In genomic region chr14:45553854-45554253, GRCm38 (mm10) we compare ENCODE assay signal across 9 mouse cellular contexts. TPM values are rescaled to one million over a fixed set of nuclear protein-coding genes. Genes with fewer than 3 reads are reported as not detected.
DNase-seq lines count a peak whose midpoint lies in the region; ATAC-seq and TF ChIP-seq lines count a peak whose summit lies in the region.
"Had no signal": no experiment of that assay in that cellular context is flagged by ENCODE, and none has a peak within 500 bp of the region (broad histone marks: within the 10 kb centered on the region; RNA-seq: fewer than 3 reads in every experiment).

No protein-coding gene starts in this region.

- H3K27ac ChIP-seq in midbrain, embryonic 16.5 days (ENCODE audit: low read length), result no peak overlapping the region
- H3K27ac ChIP-seq in midbrain, embryonic 11.5 days (ENCODE audit: low read depth, low read length), result no peak overlapping the region
- H3K27ac ChIP-seq: liver, embryonic 13.5 days had no signal

- intact Hi-C loops in left cerebral cortex, postnatal 4 days (cut with DNase I), result no loop called here
- intact Hi-C loops in left cerebral cortex, postnatal 36 days (cut with DNase I), result loop anchor here (10.0 kb wide), 1 partner anchor 221 kb away; no protein-coding TSS in a partner anchor
- intact Hi-C loops in gastrocnemius, postnatal 14 days (cut with DNase I; ENCODE audit: low total_unique reads), result no loop called here
- intact Hi-C loops in heart, postnatal 36 days (cut with DNase I), result loop anchor here (10.0 kb wide), 2 partner anchors 51 to 339 kb away; partner anchors contain the start of gene Gpr137c

- TF ChIP-seq POLR2A in myocyte (IDR thresholded peaks at IDR 0.05; ENCODE audit: insufficient read length, low read depth), result no peak

- peak overlapping the region; percentile 13 for H3K4me2 ChIP-seq in myocyte (ENCODE audit: low read depth)
- H3K4me2 ChIP-seq in midbrain, embryonic 16.5 days (ENCODE audit: low read length), result no peak overlapping the region
- H3K4me2 ChIP-seq in midbrain, embryonic 11.5 days, result no peak overlapping the region
- H3K4me2 ChIP-seq: liver, embryonic 13.5 days had no signal

- no peaks in the 10 kb centered on the region; the same call in 1 of the 2 replicates for H3K9me3 ChIP-seq in midbrain, embryonic 16.5 days (replicated peaks; ENCODE audit: control insufficient read depth, low read length, poor library complexity, severe bottlenecking)
- no peaks in the 10 kb centered on the region for H3K9me3 ChIP-seq in midbrain, embryonic 11.5 days (ENCODE audit: control insufficient read depth, low read length)
- H3K9me3 ChIP-seq: liver, embryonic 13.5 days had no signal

- no peaks in the 10 kb centered on the region for H3K79me2 ChIP-seq in myocyte (ENCODE audit: control insufficient read depth, insufficient read depth)

- no peaks in the 10 kb centered on the region for H3K27me3 ChIP-seq in myocyte (ENCODE audit: control insufficient read depth, insufficient read depth, insufficient read length)
- H3K27me3 ChIP-seq in midbrain, embryonic 16.5 days (ENCODE audit: control insufficient read depth, insufficient read depth, low read depth, low read length), result no peaks in the 10 kb centered on the region
- no peaks in the 10 kb centered on the region for H3K27me3 ChIP-seq in midbrain, embryonic 11.5 days (ENCODE audit: control insufficient read depth, insufficient read depth, low read length)

- H3K9ac ChIP-seq in midbrain, embryonic 16.5 days (ENCODE audit: low read depth, low read length), result no peak overlapping the region
- no peak overlapping the region for H3K9ac ChIP-seq in midbrain, embryonic 11.5 days (ENCODE audit: low read length)
- H3K9ac ChIP-seq: liver, embryonic 13.5 days had no signal

- WGBS in midbrain, embryonic 16.5 days, result 84% methylated on average over 2 of the region's 2 CpGs
- WGBS in midbrain, embryonic 11.5 days, result 87% methylated on average over 2 of the region's 2 CpGs

- no peaks in the 10 kb centered on the region for H3K36me3 ChIP-seq in myocyte (ENCODE audit: control insufficient read depth, insufficient read depth)
- H3K36me3 ChIP-seq in midbrain, embryonic 16.5 days (ENCODE audit: control insufficient read depth, insufficient read depth, low read length), result no peaks in the 10 kb centered on the region
- no peaks in the 10 kb centered on the region for H3K36me3 ChIP-seq in midbrain, embryonic 11.5 days (ENCODE audit: control insufficient read depth, insufficient read depth, low read length)
- H3K36me3 ChIP-seq: liver, embryonic 13.5 days had no signal

- peak; percentile 55 for DNase-seq in left cerebral cortex, postnatal 4 days
- no peak for DNase-seq in left cerebral cortex, postnatal 36 days (ENCODE audit: low spot score in 2 of 2)
- DNase-seq in gastrocnemius, postnatal 14 days, result peak; percentile 80
- DNase-seq in heart, postnatal 36 days, result peak; percentile 61 to 70
- DNase-seq in midbrain, embryonic 11.5 days (ENCODE audit: low spot score, missing footprints), result no peak
- DNase-seq: liver, embryonic 13.5 days had no signal

- no peak for ATAC-seq in midbrain, embryonic 16.5 days
- no peak for ATAC-seq in midbrain, embryonic 11.5 days (ENCODE audit: low FRiP score)

- no peak overlapping the region for H3K4me3 ChIP-seq in myocyte
- H3K4me3 ChIP-seq in midbrain, embryonic 16.5 days (ENCODE audit: low read depth, low read length), result no peak overlapping the region
- H3K4me3 ChIP-seq in midbrain, embryonic 11.5 days (ENCODE audit: low read depth, low read length), result no peak overlapping the region
- H3K4me3 ChIP-seq: erythroblast, embryonic 14.5 days; liver, embryonic 13.5 days had no signal

- no peak overlapping the region for H3ac ChIP-seq in myocyte (ENCODE audit: control insufficient read depth, insufficient read length)

- H3K4me1 ChIP-seq in midbrain, embryonic 16.5 days (ENCODE audit: control insufficient read depth, insufficient read depth, low read length), result no peaks in the 10 kb centered on the region
- no peaks in the 10 kb centered on the region for H3K4me1 ChIP-seq in midbrain, embryonic 11.5 days (ENCODE audit: control insufficient read depth, insufficient read depth, low read length)

TF ChIP-seq in myocyte, 11 proteins besides CTCF, POLR2A, EP300 and RAD21:
- peak in 2 of 3 experiments; percentile 33 to 61 for TF ChIP-seq MYOD1 (IDR thresholded peaks at IDR 0.05; ENCODE audit: control insufficient read depth in 1 of 3, insufficient read length in 2 of 3, low read depth in 2 of 3)
- TF ChIP-seq SRF (IDR thresholded peaks at IDR 0.05; ENCODE audit: control insufficient read depth, insufficient read length, low read depth), result no peak
- TF ChIP-seq MAX (IDR thresholded peaks at IDR 0.05; ENCODE audit: low read depth), result no peak
- peak in 1 of 3 experiments; percentile 63 for TF ChIP-seq MYOG (IDR thresholded peaks at IDR 0.05; ENCODE audit: control insufficient read depth in 1 of 3, insufficient read depth in 1 of 3, insufficient read length in 2 of 3, low read depth in 2 of 3)
- no peak for TF ChIP-seq E2F4 (IDR thresholded peaks at IDR 0.05; ENCODE audit: insufficient read depth)
- TF ChIP-seq CEBPB (IDR thresholded peaks at IDR 0.05; ENCODE audit: insufficient read depth, poor library complexity, severe bottlenecking), result no peak

RNA-seq across cellular contexts. Expression of gene Fermt2, which starts 23.9 kb away (rescaled TPM):
- total RNA-seq in left cerebral cortex, postnatal 4 days (2021), result 10 to 100 TPM; 72.8 to 77.2 TPM
- 10 to 100 TPM; 91.8 to 91.9 TPM for total RNA-seq in left cerebral cortex, postnatal 36 days (2021)
- total RNA-seq in gastrocnemius, postnatal 14 days (2021), result 100 to 1,000 TPM; 180 to 188 TPM
- 100 to 1,000 TPM; 272 to 292 TPM for total RNA-seq in heart, postnatal 36 days (2021)
- 37.9 TPM for polyA plus RNA-seq in myocyte (2012; fragmentation: generic; extraction: Trizol)
- polyA plus RNA-seq in midbrain, embryonic 16.5 days (2015; fragmentation: Nextera tagmentation; extraction: Ambion mirVana), result 66.1 and 66.4 TPM in 2 replicates
- polyA plus RNA-seq in midbrain, embryonic 11.5 days (2014; fragmentation: Nextera tagmentation; extraction: Ambion mirVana), result 65.8 and 69.1 TPM in 2 replicates
- polyA plus RNA-seq: erythroblast, embryonic 14.5 days had no signal

Comparison
In these comparisons a context has a peak if more than half of its experiments do, and no peak if none do; other contexts are left out.
1. DNase-seq: peak in left cerebral cortex, postnatal 4 days (single experiment), gastrocnemius, postnatal 14 days (single experiment) and heart, postnatal 36 days (2 of 2); none in left cerebral cortex, postnatal 36 days (0 of 2) and midbrain, embryonic 11.5 days (single experiment).
2. intact Hi-C loops: an anchor here in left cerebral cortex, postnatal 36 days (10.0 kb wide) and heart, postnatal 36 days (10.0 kb wide); none called in left cerebral cortex, postnatal 4 days and gastrocnemius, postnatal 14 days.